Mouse (Mus musculus): ENCODE results near the gene Defb23. TPM values are rescaled to one million over a fixed set of nuclear protein-coding genes. Genes with fewer than 3 reads are reported as not detected.

Defb23 gene
- total and polyA plus RNA-seq, 3 experiments = not detected

GRCm38 (mm10) chr2:152443281-152443680, 21.1 kb downstream of the Defb23 start:
- Histone ChIP-seq H3K36me3 (ENCODE audit: control insufficient read depth in 1 of 2, insufficient read depth in 2 of 2, low read length in 2 of 2) (peaks cover 0 to 6% of the 10 kb centered on the region in 2 experiments; a peak in 2 of 4 replicates), H3K27ac (ENCODE audit: control insufficient read depth, low read depth, low read length) (no peak overlapping the region), H3K27me3 (ENCODE audit: control insufficient read depth in 1 of 2, insufficient read depth in 2 of 2, low read length in 2 of 2) (no peaks in the 10 kb centered on the region), H3K4me3 (ENCODE audit: control insufficient read depth in 1 of 2, insufficient read depth in 1 of 2, low read depth in 2 of 2, low read length in 2 of 2) (no peak overlapping the region), H3K4me1 (ENCODE audit: control insufficient read depth in 1 of 2, insufficient read depth in 2 of 2, low read length in 2 of 2) (peaks cover 2 to 14% of the 10 kb centered on the region in 2 experiments; a peak in 3 of 4 replicates), H3K79me2 (ENCODE audit: control insufficient read depth, insufficient read depth, low read length, poor library complexity) (no peaks in the 10 kb centered on the region), H3K9ac (ENCODE audit: control insufficient read depth, low read depth, low read length, poor library complexity, severe bottlenecking) (no peak overlapping the region), H3K9me3 (replicated peaks; ENCODE audit: insufficient read depth, low read length) (no peaks in the 10 kb centered on the region)
- TF ChIP-seq CTCF (IDR thresholded peaks at IDR 0.05 in 2 of 3, conservative IDR thresholded peaks at IDR 0.05 in 1 of 3; ENCODE audit: control insufficient read depth in 1 of 3, insufficient read depth in 1 of 3, low read depth in 2 of 3, low read length in 3 of 3, poor library complexity in 1 of 3, severe bottlenecking in 1 of 3) = no peak
- DNase-seq (ENCODE audit: low read depth, low spot score) = no peak

GRCm38 (mm10) chr2:152442322-152442721, 22.1 kb downstream of the Defb23 start:
- no peaks in the 10 kb centered on the region for H3K79me2 ChIP-seq (ENCODE audit: control insufficient read depth, insufficient read depth, low read length, poor library complexity)
- H3K27me3 ChIP-seq (ENCODE audit: control insufficient read depth in 1 of 2, insufficient read depth in 2 of 2, low read length in 2 of 2) = no peaks in the 10 kb centered on the region
- TF ChIP-seq MEF2A (IDR thresholded peaks at IDR 0.05; ENCODE audit: extremely low read depth, insufficient replicate concordance, low read depth, low read length, poor library complexity, severe bottlenecking) = no peak
- no peak for TF ChIP-seq CHD1 (IDR thresholded peaks at IDR 0.05; ENCODE audit: low read depth, low read length)
- no peak for TF ChIP-seq NELFE (IDR thresholded peaks at IDR 0.05; ENCODE audit: low read depth, low read length)
- TF ChIP-seq ELF1 (IDR thresholded peaks at IDR 0.05; ENCODE audit: low read depth, low read length) = no peak
- TF ChIP-seq KAT2A (conservative IDR thresholded peaks at IDR 0.05; ENCODE audit: low read depth, low read length) = no peak
- TF ChIP-seq MYC (IDR thresholded peaks at IDR 0.05; ENCODE audit: low read depth, low read length) = no peak
- TF ChIP-seq POLR2AphosphoS2 (IDR thresholded peaks at IDR 0.05; ENCODE audit: low read length) = no peak
- TF ChIP-seq GATA1 (IDR thresholded peaks at IDR 0.05; ENCODE audit: low read depth, low read length) = no peak
- no peak for TF ChIP-seq SIN3A (IDR thresholded peaks at IDR 0.05; ENCODE audit: low read length)
- TF ChIP-seq HCFC1 (IDR thresholded peaks at IDR 0.05; ENCODE audit: low read depth, low read length) = no peak
- no peak for TF ChIP-seq MAZ (IDR thresholded peaks at IDR 0.05; ENCODE audit: low read depth, low read length)
- TF ChIP-seq JUND (IDR thresholded peaks at IDR 0.05; ENCODE audit: low read depth, low read length) = no peak
- no peak for TF ChIP-seq CHD2 (IDR thresholded peaks at IDR 0.05; ENCODE audit: low read length)
- TF ChIP-seq RAD21 (IDR thresholded peaks at IDR 0.05; ENCODE audit: low read depth, low read length) = no peak
- TF ChIP-seq ETS1 (IDR thresholded peaks at IDR 0.05; ENCODE audit: low read depth, low read length) = no peak
- TF ChIP-seq ZMIZ1 (IDR thresholded peaks at IDR 0.05; ENCODE audit: low read depth, low read length) = no peak
- no peak overlapping the region for H3K27ac ChIP-seq (ENCODE audit: control insufficient read depth, low read depth, low read length)
- H3K4me3 ChIP-seq (ENCODE audit: control insufficient read depth in 1 of 2, insufficient read depth in 1 of 2, low read depth in 2 of 2, low read length in 2 of 2) = no peak overlapping the region
- H3K36me3 ChIP-seq (ENCODE audit: control insufficient read depth in 1 of 2, insufficient read depth in 2 of 2, low read length in 2 of 2) = peaks cover 0 to 6% of the 10 kb centered on the region in 2 experiments; a peak in 2 of 4 replicates
- no peak for DNase-seq (ENCODE audit: low read depth, low spot score)
- peaks cover 1 to 18% of the 10 kb centered on the region in 2 experiments; a peak in 3 of 4 replicates for H3K4me1 ChIP-seq (ENCODE audit: control insufficient read depth in 1 of 2, insufficient read depth in 2 of 2, low read length in 2 of 2)
- no peaks in the 10 kb centered on the region for H3K9me3 ChIP-seq (replicated peaks; ENCODE audit: insufficient read depth, low read length)
- no peak overlapping the region for H3K9ac ChIP-seq (ENCODE audit: control insufficient read depth, low read depth, low read length, poor library complexity, severe bottlenecking)
